Mouse (Mus musculus): ENCODE measurements around the gene Dusp5.
"Not testable (repeated sequence)": the region's sequence is repeated elsewhere in the genome, so short reads cannot be mapped to it uniquely, and the experiment has no call there.

Dusp5 gene

GRCm38 (mm10) chr19:53528752-53529454, at the start of gene Dusp5:
Gene Dusp5, plus strand, starts transcription at chr19:53529109.
- in situ Hi-C loops (cut with MboI, MseI), result no loop called here

DNA sequence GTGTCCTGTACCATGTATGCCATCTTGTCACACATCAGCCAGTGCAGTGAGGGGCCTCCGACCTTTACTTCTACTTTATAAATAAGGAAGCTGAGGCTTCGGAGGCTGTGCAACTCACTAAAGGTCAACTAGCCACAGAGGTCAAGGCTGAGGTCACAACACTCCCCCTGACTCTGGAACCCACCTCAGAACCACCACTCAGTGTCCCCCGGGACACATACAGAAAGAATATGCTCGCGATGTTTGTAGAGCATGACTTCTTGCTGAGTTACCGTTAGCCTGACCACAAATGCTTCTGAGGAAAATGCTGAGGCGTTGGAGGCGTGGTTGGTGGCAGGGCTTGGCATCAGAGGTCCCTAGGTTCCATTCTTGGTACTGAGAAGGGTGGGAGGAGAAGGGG, 49.3 kb upstream of the Dusp5 start:
- in situ Hi-C loops (cut with MboI, MseI), result loop anchor here (10.0 kb wide), 1 partner anchor 515 kb away; no protein-coding TSS in a partner anchor

GRCm38 (mm10) chr19:53482093-53482492, 46.8 kb upstream of the Dusp5 start:
- in situ Hi-C loops (cut with MboI, MseI), result no loop called here

- in situ Hi-C loops (cut with MboI, MseI), result no loop called here
Observed at GRCm38 (mm10) chr19:53482527-53482926, 46.4 kb upstream of the Dusp5 start.

- in situ Hi-C loops (cut with MboI, MseI), result no loop called here
Observed at GRCm38 (mm10) chr19:53483984-53484383, 44.9 kb upstream of the Dusp5 start.

DNA sequence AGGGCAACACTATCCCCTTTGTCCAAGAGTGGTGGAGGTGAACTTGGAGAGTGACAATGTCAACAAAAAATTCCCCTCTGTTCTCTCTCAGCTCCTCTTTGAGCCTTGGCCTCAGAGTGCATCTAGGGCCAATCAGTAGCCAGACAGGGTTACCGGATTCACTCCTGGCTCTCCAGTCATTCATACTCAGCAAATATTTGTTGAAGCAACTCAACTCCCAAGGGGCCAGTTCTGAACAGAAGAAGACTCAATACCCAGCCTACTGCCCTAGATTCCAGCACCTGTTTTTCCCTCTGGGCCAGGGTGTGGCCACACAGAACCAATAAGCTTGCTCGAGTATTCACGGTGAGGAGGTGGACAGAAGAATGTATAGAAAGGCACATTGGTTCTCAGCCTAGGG, 44.0 kb upstream of the Dusp5 start:
- in situ Hi-C loops (cut with MboI, MseI), result no loop called here

GRCm38 (mm10) chr19:53489187-53489586, 39.7 kb upstream of the Dusp5 start:
- in situ Hi-C loops (cut with MboI, MseI), result no loop called here

DNA sequence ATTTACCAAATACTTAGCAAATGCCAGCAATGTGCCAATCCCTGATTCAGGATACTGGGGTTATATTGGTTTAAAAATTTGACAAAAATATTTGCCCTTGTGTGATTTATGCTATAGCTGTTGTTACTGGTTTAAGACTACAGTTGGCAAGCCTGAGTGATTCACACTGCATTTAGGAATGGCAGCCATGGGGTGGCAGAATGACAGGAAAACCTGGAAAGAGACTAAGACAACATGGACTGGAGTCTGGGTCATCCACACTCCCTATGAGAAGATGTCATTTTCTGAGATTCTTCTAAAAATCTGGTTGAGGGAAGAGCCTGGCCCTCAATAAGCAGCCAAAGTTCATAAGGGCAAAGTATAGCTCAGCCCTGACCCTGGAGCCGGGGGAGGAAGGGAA, 39.0 kb upstream of the Dusp5 start:
- in situ Hi-C loops (cut with MboI, MseI), result loop anchor here (5.0 kb wide), 1 partner anchor 43 kb away; no protein-coding TSS in a partner anchor

DNA sequence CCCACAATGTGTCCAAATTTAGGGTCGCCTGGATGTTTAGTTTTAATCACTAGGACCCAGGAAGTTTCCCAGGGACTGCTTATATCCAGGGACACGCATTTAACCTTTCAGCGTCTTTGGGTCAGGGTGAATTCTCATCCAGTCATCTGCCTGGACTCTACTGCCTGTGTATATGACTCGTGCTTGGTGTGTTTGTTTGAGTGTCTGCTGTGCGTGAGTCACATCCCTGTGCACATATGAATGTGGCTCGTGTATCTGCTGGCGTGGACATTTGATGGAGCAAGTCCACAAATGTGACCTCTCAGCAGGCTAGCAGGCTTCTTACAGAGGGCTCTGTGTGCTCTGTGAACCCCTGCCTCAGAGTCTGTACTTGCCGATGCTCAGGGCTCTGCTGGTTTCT, 38.0 kb upstream of the Dusp5 start:
- in situ Hi-C loops (cut with MboI, MseI), result loop anchor here (5.0 kb wide), 1 partner anchor 44 kb away; no protein-coding TSS in a partner anchor

DNA sequence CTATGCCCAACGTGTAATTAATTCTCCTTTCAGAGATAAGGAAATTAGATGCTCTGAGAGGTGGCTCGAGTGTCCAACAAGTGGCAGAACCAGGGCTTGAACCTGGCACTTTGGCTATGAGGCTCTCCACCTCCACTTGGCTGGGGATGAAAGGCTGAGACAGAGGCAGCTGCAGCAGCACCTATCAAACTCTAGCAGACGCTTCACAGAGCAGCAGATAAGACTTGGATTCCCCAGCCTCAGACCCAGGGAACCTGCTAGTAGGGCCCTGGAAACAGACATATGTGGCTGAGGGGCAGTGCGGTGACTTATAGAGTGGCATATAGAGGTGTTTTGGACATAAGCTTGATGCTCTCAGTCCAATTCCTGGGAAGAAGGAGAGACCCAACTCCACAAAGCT, 36.4 kb upstream of the Dusp5 start:
- in situ Hi-C loops (cut with MboI, MseI), result loop anchor here (5.0 kb wide), 1 partner anchor 45 kb away; no protein-coding TSS in a partner anchor

DNA sequence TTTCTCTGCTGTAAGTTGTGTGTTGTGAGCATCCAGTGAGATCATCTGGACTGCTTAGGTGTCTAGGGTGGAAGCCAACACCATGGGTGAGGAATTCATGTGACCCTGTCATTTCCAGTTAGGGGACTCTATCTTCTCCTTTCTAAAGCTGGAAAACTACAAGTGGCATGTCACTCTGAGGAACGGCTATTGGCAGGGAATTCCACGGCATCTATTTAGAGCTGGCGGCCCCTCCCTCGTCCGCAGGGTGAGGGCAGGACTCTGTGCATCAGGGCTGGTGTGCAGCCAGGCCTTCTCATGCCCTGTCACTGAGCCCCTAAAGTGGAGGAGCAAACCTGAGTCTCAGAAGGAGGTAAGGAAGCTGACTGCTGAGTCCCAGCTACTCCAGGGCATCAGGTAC, 35.0 kb upstream of the Dusp5 start:
- in situ Hi-C loops (cut with MboI, MseI), result loop anchor here (5.0 kb wide), 1 partner anchor 47 kb away; no protein-coding TSS in a partner anchor

DNA sequence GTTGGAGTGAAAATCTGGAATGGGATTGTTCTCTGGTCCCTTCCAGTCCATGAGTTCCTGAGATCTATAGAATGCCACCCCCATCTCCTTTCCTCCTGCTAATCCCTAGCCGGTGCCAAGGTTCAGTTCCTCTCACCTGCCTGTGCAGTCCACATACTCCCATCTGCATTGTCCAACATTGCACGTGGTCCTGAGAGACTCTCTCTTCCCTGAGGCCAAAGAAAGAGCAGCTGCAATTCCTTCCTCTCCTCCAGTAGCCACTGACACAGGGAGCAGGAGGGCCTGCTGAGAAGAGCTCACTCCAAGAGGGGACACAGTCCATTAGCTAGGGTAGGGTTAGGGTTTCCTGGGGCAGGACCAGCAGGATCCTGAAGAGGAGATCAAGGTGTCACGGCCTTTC, 31.0 kb upstream of the Dusp5 start:
- in situ Hi-C loops (cut with MboI, MseI), result no loop called here

DNA sequence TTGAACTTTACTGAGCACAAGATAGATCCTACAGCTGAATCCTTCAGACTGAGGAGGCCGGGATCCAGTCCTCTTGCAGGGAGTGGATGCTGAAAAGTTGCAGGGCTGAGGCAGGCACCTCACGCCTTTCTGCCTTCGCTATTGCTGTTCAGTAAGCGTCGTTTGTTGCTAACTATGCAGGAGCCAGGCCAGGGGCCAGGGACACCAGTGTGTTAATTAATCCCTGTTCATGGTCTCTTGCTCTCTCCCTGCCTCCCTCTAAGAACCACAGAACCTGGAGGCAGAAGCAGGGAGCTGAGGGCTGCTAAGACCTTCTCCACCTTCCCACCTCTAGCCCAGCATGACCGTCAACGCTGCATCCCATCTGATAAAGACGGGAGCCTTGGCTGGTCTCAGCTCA, 29.9 kb upstream of the Dusp5 start:
- in situ Hi-C loops (cut with MboI, MseI), result no loop called here

- in situ Hi-C loops (cut with MboI, MseI), result no loop called here
Observed at GRCm38 (mm10) chr19:53499451-53499940, 29.4 kb upstream of the Dusp5 start.

DNA sequence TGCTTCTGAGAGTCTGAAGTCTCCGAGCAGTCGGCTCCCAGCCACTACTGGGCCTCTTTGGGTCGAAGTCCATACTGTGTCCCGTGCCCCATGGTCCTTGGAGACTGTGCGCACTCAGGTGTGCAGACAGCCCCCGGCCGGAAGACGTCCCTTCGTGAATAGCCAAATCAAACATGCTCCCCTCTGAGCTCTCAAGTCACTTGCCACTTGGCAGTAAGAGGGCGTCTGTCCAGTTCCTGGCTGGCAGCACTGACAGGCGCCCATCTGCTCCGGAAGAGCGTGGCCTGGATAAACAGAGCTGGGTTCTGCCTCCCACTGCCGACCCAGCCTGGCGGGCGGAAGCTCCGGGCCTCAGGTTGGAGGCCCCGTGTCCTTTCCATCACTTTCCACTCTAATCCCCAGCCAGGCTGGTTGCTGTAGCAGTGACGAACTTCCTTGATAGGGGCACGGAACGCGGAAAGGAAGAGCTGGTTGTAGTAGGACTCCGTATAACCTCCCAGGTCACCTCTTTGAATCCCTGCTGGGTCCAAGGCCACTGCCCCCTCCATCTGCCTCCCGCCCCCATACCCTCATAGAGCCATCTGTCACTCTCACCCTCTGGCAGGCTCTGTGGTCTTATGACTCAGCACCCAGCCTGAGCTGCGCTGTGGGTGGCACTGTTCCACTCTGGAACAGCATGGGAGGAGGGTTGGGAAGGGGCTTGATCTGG, 28.5 kb upstream of the Dusp5 start:
- in situ Hi-C loops (cut with MboI, MseI), result no loop called here

- in situ Hi-C loops (cut with MboI, MseI), result not testable (repeated sequence)
Observed at GRCm38 (mm10) chr19:53501239-53501638, 27.7 kb upstream of the Dusp5 start.

DNA sequence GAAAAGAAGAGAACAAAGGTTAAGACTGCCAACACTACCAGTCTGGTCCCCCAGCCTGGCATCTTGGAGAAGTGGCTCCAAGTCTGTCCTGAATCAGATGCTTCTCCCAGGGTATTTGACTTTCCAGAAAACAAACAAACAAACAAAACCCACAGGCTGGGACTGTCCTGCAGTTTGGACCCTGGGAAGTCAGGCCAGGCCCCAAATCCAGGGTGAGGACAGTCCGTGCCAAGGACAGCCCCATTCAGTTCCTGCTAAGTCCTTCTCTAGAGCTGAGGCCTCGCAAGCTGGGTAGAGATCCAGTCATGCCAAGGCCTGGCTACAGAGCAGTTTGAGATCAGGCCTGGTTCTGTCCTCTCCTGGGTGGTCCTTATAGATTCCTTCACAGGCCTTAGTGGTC, 27.1 kb upstream of the Dusp5 start:
- in situ Hi-C loops (cut with MboI, MseI), result no loop called here

GRCm38 (mm10) chr19:53502891-53503371, 26.0 kb upstream of the Dusp5 start:
- in situ Hi-C loops (cut with MboI, MseI), result no loop called here

GRCm38 (mm10) chr19:53504181-53504580, 24.7 kb upstream of the Dusp5 start:
- in situ Hi-C loops (cut with MboI, MseI), result no loop called here

- in situ Hi-C loops (cut with MboI, MseI), result no loop called here
Observed at GRCm38 (mm10) chr19:53505728-53506127, 23.2 kb upstream of the Dusp5 start.

DNA sequence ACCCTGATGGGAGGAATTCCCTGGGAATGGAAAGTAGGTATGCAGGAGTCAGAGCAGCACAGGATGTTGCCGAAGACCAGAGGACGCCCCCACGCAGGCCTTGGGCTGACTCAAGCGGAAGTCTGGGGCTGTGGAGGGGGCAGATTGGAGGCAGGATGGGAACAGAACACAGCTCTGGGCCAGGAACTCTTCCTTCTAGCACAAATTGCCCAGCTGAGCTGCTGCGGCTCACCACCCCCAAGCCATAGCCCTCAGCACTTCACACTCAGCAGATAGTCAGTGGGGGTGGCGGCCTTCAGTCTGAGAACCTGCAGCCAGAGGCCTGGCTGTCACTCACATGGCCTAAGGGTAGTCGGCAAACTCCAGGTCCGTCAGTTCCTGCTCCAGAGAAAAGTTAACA, 21.4 kb upstream of the Dusp5 start:
- in situ Hi-C loops (cut with MboI, MseI), result no loop called here

GRCm38 (mm10) chr19:53511244-53511934, 17.5 kb upstream of the Dusp5 start:
- in situ Hi-C loops (cut with MboI, MseI), result no loop called here

Data from T-helper 1 cell (primary cell).